11 mouse cellular contexts compared by ENCODE assay signal in genomic region chr6:137658426-137659088, GRCm38 (mm10). TPM values are rescaled to one million over a fixed set of nuclear protein-coding genes. Genes with fewer than 3 reads are reported as not detected.
A peak's percentile ranks its signal among the peaks of the same experiment; 100 is the strongest.
DNase-seq lines count a peak whose midpoint lies in the region; ATAC-seq and TF ChIP-seq lines count a peak whose summit lies in the region.
"Had no signal": no experiment of that assay in that cellular context is flagged by ENCODE, and none has a peak within 500 bp of the region (broad histone marks: within the 10 kb centered on the region; RNA-seq: fewer than 3 reads in every experiment).

No protein-coding gene starts in this region.

- no peaks in the 10 kb centered on the region for H3K4me1 ChIP-seq in heart, postnatal 0 days (ENCODE audit: control insufficient read depth, insufficient read depth)
- H3K4me1 ChIP-seq in midbrain, embryonic 10.5 days: no peaks in the 10 kb centered on the region
- H3K4me1 ChIP-seq in midbrain, embryonic 13.5 days (replicated peaks): no peaks in the 10 kb centered on the region
- H3K4me1 ChIP-seq in cortical plate, adult 2 months (ENCODE audit: control insufficient read depth, insufficient read depth, low read length): peaks cover 1% of the 10 kb centered on the region; the same call in 1 of the 2 replicates
- H3K4me1 ChIP-seq in testis, adult 2 months (ENCODE audit: control insufficient read depth, insufficient read depth, low read length): peaks cover 2% of the 10 kb centered on the region; the same call in 1 of the 2 replicates
- H3K4me1 ChIP-seq: embryonic facial prominence, embryonic 15.5 days; megakaryocyte, embryonic 14.5 days had no signal

- H3K9me3 ChIP-seq in heart, postnatal 0 days (replicated peaks; ENCODE audit: control insufficient read depth, low read length): no peaks in the 10 kb centered on the region
- no peaks in the 10 kb centered on the region for H3K9me3 ChIP-seq in midbrain, embryonic 10.5 days (replicated peaks)
- no peaks in the 10 kb centered on the region for H3K9me3 ChIP-seq in midbrain, embryonic 13.5 days
- H3K9me3 ChIP-seq: embryonic facial prominence, embryonic 15.5 days had no signal

- peak; percentile 38 for TF ChIP-seq CTCF in heart, postnatal 0 days (IDR thresholded peaks at IDR 0.05; ENCODE audit: low read depth)
- 0 out of 2 replicates have a peak, but pooled peaks have one; percentile 11 for TF ChIP-seq CTCF in cortical plate, adult 2 months (IDR thresholded peaks at IDR 0.05; ENCODE audit: extremely low read depth, insufficient read depth, low read length)
- peak; percentile 59; the same call in 1 of the 2 replicates for TF ChIP-seq CTCF in testis, adult 2 months (IDR thresholded peaks at IDR 0.05; ENCODE audit: control insufficient read depth, insufficient read depth, insufficient replicate concordance, low read depth, low read length)

- 70% methylated on average over 12 of the region's 12 CpGs for WGBS in heart, postnatal 0 days
- 83% methylated on average over 12 of the region's 12 CpGs for WGBS in midbrain, embryonic 10.5 days
- WGBS in midbrain, embryonic 13.5 days: 78% methylated on average over 12 of the region's 12 CpGs

- no peak for TF ChIP-seq POLR2A in cortical plate, adult 2 months (IDR thresholded peaks at IDR 0.05; ENCODE audit: extremely low read depth, insufficient read depth, low read length)
- TF ChIP-seq POLR2A in testis, adult 2 months (IDR thresholded peaks at IDR 0.05; ENCODE audit: control insufficient read depth, low read depth, low read length): no peak

- H3K36me3 ChIP-seq in heart, postnatal 0 days (replicated peaks; ENCODE audit: control insufficient read depth, insufficient read depth, low read length): no peaks in the 10 kb centered on the region
- no peaks in the 10 kb centered on the region for H3K36me3 ChIP-seq in midbrain, embryonic 10.5 days
- H3K36me3 ChIP-seq in midbrain, embryonic 13.5 days: no peaks in the 10 kb centered on the region
- no peaks in the 10 kb centered on the region for H3K36me3 ChIP-seq in testis, adult 2 months (ENCODE audit: control insufficient read depth, insufficient read depth, low read length)
- H3K36me3 ChIP-seq: embryonic facial prominence, embryonic 15.5 days had no signal

- no peak overlapping the region for H3K27ac ChIP-seq in heart, postnatal 0 days (ENCODE audit: low read depth)
- H3K27ac ChIP-seq in midbrain, embryonic 10.5 days (replicated peaks): no peak overlapping the region
- no peak overlapping the region for H3K27ac ChIP-seq in midbrain, embryonic 13.5 days
- H3K27ac ChIP-seq in cortical plate, adult 2 months (ENCODE audit: insufficient read depth, low read length): no peak overlapping the region
- H3K27ac ChIP-seq in testis, adult 2 months (ENCODE audit: control insufficient read depth, insufficient read depth, low read depth, low read length): no peak overlapping the region
- H3K27ac ChIP-seq: embryonic facial prominence, embryonic 15.5 days had no signal

- no peak for TF ChIP-seq EP300 in heart, postnatal 0 days (IDR thresholded peaks at IDR 0.05; ENCODE audit: low read depth)

- no peak overlapping the region for H3K9ac ChIP-seq in heart, postnatal 0 days (replicated peaks; ENCODE audit: low read depth, low read length)
- no peak overlapping the region for H3K9ac ChIP-seq in midbrain, embryonic 13.5 days (replicated peaks)
- H3K9ac ChIP-seq: embryonic facial prominence, embryonic 15.5 days had no signal

- no peak for DNase-seq in heart, postnatal 0 days (ENCODE audit: low spot score)
- DNase-seq in heart, adult 9 months (ENCODE audit: low spot score in 2 of 2): no peak
- DNase-seq in midbrain, embryonic 10.5 days (ENCODE audit: low spot score): peak; percentile 20
- no peak for DNase-seq in urinary bladder, postnatal 10 days (ENCODE audit: low spot score)
- DNase-seq: right cerebral cortex, postnatal 25 days had no signal

- ATAC-seq in heart, postnatal 0 days (ENCODE audit: insufficient read depth, low read depth): no peak
- ATAC-seq in midbrain, embryonic 13.5 days: no peak
- ATAC-seq in erythroid progenitor cell, adult 5-6 weeks (replicated peaks; ENCODE audit: low FRiP score, poor library complexity, severe bottlenecking): no peak

- H3K4me2 ChIP-seq in heart, postnatal 0 days (ENCODE audit: low read depth, low read length): no peak overlapping the region
- no peak overlapping the region for H3K4me2 ChIP-seq in midbrain, embryonic 13.5 days (replicated peaks)
- H3K4me2 ChIP-seq: embryonic facial prominence, embryonic 15.5 days had no signal

- H3K27me3 ChIP-seq in heart, postnatal 0 days (ENCODE audit: control insufficient read depth, insufficient read depth, low read length): no peaks in the 10 kb centered on the region
- no peaks in the 10 kb centered on the region for H3K27me3 ChIP-seq in midbrain, embryonic 10.5 days (ENCODE audit: low read depth, poor library complexity, severe bottlenecking)
- H3K27me3 ChIP-seq in midbrain, embryonic 13.5 days: no peaks in the 10 kb centered on the region
- no peaks in the 10 kb centered on the region for H3K27me3 ChIP-seq in testis, adult 2 months (ENCODE audit: control insufficient read depth, insufficient read depth, low read length)
- H3K27me3 ChIP-seq: embryonic facial prominence, embryonic 15.5 days had no signal

- H3K4me3 ChIP-seq in heart, postnatal 0 days (ENCODE audit: low read depth, low read length): no peak overlapping the region
- no peak overlapping the region for H3K4me3 ChIP-seq in midbrain, embryonic 10.5 days
- no peak overlapping the region for H3K4me3 ChIP-seq in midbrain, embryonic 13.5 days (replicated peaks)
- no peak overlapping the region for H3K4me3 ChIP-seq in cortical plate, adult 2 months (ENCODE audit: insufficient read depth, low read length)
- no peak overlapping the region for H3K4me3 ChIP-seq in testis, adult 2 months (ENCODE audit: control insufficient read depth, low read depth, low read length)
- H3K4me3 ChIP-seq: embryonic facial prominence, embryonic 15.5 days; megakaryocyte, embryonic 14.5 days had no signal

RNA-seq across cellular contexts. Expression of gene Eps8, which starts 3.9 kb away (rescaled TPM):
- 12.5 and 24.4 TPM in 2 replicates for total RNA-seq in heart, postnatal 0 days (2014; rRNA removed; ENCODE audit: low replicate concordance)
- 15.1 and 16.9 TPM in 2 replicates for polyA plus RNA-seq in heart, postnatal 0 days (2015; fragmentation: Nextera tagmentation; extraction: Ambion mirVana)
- polyA plus RNA-seq in midbrain, embryonic 10.5 days (2016; fragmentation: Nextera tagmentation; extraction: Ambion mirVana): 5.5 and 7.1 TPM in 2 replicates
- polyA plus RNA-seq in midbrain, embryonic 13.5 days (2015; fragmentation: Nextera tagmentation; extraction: Ambion mirVana): 11.3 and 13.0 TPM in 2 replicates
- 22.5 and 23.0 TPM in 2 replicates for polyA plus RNA-seq in cortical plate, adult 2 months (2012; rRNA removed)
- 4.2 and 5.4 TPM in 2 replicates for polyA plus RNA-seq in testis, adult 2 months (2012; rRNA removed)
- 4.2 and 9.7 TPM in 2 replicates for total RNA-seq in erythroid progenitor cell, adult 5-6 weeks (2015; ENCODE audit: low replicate concordance)
- total RNA-seq in erythroid progenitor cell, adult 5-6 weeks (2017; ENCODE audit: low replicate concordance): 3.0 and 3.1 TPM in 2 replicates
